Mouse (Mus musculus): ENCODE measurements around the gene Aff2.

The Aff2 gene

DNA sequence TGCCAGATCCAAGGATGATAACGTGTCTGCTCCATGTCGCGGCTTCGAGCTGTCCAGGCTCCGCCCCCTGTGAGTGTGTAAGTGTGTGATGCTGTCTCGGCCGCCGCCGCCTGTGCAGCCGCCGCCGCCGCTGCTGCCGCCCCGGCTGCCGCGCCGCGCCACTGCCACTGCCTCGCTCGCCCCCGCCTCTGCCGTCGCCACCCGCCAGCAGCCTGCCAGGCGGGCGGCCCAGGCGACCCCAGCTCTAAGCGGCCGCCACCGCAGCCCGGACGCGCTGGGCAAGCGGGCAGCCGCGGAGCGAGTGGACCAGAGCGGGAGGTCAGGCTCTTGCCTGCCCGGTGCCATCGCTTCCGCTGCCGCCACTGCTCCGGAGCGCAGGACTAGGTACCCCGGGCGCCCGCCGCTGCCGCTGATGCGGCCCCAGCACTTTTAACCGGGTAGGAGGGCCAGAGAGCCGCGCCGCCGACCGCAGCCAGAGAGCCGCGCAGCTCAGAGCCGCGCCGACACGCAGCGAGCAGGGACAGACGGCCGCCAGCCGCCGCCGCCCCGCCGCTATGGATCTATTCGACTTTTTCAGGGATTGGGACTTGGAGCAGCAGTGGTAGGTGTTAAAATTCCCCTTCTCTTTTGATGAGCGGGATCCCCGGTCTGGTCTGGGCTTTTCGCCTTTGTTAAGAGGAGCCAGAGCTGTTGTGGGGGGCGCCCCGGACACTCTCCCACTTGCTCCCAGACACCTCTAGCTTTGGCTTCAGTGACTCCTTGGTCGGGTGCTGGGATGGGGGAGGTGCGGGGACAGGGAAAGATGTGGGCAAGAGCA, at the start of gene Aff2:
Gene Aff2 (plus strand): TSS at position 57 of the 817 bp plus-strand sequence.
- peak; percentile 67 to 73 for DNase-seq

DNA sequence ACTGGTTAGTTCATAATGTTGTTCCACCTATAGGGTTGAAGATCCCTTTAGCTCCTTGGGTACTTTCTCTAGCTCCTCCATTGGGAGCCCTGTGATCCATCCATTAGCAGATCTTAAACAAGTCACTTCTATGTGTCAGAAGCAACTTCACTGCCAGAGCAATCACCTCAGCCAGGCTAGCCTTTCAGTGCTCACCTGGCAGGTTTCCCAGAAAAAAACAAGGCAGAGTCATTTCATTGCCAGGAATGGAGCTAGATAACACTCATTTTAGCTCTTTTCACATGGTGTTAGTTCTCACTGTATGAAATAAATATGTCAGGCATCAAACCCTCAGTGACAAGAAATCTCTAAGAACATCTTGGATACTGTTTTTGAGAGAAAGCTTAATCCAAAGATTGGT, 22.8 kb upstream of the Aff2 start:
- DNase-seq = peak; percentile 19 to 52

- DNase-seq = no peak
These were observed 4.5 kb upstream of the Aff2 start for GRCm38 (mm10) chrX:69355621-69356020.

DNA sequence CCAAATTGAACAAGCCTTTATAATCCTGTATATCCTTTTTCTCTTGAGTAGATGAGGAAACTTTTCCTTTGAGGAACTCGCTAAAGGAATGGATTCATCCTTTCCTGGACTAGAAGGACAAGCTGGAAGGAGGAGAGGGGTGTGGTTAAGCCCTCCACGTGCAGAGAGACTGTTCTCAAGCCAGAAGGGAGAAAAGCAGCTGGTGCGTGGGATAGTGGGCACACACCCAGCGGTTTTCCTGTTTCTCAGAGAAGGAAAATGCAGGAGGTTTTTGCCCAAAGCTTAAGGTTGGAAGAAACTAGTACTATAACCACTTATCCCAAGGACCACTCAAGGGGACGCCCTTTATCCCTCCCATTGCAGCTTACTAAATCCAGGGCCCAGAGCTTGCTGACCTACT, 734 bp upstream of the Aff2 start:
- peak; percentile 25 to 34 for DNase-seq

GRCm38 (mm10) chrX:69359885-69360237, 233 bp upstream of the Aff2 start:
- DNase-seq = no peak

DNA sequence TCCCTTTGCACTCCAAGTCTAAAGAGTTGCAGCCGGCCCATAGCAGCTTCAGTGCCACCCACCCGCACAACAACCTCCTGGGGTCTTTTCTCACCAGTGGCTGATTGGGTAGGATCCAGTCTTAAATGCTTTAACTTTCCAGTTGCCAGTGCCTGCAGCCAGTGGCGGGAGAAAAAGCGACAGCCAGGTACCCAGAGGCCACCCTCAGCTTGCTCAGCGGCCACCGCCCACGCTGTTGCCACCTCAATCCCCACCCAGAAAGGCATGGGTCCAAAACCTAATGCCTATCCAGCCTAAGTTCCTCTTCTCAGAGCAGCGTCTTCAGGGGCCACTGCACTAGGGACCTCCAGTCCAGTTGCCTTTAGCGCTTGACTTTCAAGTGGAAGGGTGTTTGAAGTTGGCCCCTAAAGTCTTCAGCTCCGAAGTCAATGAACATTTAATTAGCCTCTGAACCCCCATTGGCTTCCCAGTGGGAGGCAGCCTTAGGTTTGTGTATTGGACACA, 1.0 kb downstream of the Aff2 start:
- DNase-seq = peak; percentile 26 to 28

DNA sequence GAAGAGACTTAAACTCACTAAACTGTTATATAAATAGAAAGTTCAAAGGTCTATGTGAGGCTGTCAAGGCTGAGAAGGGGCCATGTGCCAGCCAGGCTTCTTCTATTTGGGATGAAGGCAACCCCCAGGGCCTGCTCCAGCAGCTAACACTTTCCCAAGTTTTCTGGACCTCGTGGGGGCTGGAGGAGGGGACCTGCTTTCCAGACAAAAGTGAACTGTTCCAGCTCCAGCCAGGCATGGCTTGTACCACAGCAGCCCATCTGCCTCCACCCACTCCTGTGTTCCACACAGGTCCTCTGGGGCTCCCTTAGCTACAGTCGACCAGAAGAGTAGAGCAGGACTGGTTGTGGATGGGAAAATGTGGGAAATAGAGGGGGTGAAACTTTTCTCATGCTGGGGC, 4.1 kb downstream of the Aff2 start:
- DNase-seq = peak in 1 of 2 experiments; percentile 8

DNA sequence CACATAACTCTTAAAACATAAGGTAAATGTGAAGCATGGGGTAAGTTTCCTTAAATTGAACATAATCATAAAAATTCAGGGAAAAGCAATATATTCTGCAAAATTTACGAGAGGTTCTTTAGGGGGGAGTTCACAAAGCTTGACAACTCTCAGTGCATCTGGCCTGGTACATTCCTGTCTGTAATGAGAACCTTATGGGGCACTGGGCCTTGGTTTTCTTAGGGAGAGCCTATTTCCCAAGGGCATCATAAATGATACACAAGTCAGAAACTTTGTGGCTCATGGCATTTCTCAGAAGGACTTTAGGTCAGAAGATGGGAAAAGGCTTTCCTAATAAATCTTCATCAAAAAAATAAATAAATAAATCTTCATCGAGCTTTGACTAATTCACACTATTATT, 13.2 kb downstream of the Aff2 start:
- no peak for DNase-seq

DNA sequence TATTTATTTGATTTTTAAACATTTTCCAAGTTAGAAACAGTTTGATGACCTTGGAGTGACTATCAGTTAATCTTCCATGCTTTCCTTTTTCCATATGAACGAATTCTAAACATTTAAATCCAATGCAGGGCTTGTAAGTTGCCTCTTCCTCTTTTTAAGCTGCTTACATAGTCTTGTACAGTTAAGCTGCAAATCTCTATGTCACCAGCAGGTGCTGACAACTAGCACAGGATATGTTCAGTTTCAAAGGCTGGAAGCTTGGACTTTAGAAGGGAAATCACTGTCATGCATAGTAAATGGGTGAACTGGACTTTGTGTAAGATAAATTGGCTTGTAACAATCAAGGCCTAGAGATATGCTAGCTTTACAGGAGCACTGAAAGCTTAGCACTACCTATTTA, 29.6 kb downstream of the Aff2 start:
- peak in 1 of 2 experiments; percentile 12 for DNase-seq

- DNase-seq = no peak
These were observed 54.9 kb downstream of the Aff2 start for GRCm38 (mm10) chrX:69415043-69415442.

DNA sequence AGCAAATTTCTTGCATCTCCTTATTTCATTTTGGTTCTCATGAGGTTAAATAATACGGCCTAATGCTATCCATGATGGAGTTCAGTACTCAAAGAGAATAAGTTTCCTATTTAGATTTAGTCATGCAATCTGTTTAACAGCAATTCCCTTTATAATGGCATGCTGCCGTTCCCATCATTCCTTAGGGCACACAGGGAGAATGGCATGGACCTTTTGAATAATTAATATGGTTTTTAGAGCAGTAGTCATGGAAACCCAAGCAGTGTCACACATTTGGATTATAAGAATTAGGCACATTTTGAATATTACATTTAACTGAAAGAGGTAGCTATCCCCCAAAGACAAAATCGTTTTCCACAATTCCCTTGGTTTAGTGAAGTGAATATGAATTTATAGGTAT, 78.3 kb downstream of the Aff2 start:
- DNase-seq = no peak

DNA sequence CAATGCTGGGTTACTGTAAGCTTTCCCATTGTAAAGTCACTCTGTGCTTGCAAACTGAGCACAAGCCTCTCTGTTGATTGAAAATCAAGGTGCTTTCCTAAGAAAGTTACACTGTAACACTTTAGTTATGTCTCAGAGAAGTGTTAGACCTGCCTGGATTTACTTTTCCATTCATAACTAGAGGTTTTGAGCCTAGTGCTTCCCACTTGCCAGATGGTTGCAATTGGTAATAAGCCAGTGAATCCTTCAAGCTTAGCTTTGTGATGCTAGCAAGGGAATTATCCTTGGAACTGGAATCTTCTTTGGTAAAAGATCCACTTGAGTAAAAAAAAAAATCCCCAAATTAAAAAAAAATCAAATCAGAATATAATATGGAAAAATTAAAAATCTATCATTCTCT, 81.8 kb downstream of the Aff2 start:
- DNase-seq = peak in 1 of 2 experiments; percentile 25

DNA sequence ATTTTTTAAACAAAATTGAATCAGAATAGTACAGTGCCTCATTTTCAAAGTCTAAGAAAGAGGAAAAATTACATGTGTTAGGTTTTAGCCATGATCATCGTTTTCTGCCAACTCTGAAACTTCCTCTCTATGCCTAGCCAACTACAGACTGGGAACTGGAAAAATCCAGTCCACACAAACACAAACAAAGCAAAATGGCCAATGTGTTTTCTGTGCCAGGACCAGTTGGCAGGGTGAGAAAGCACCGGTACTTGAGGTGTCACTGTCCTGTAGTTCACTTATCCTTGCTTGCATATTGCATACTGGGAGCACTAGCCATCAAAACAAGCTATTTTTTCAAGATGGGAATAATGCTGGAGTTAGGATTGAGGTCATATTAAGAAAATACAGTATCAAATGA, 100.8 kb downstream of the Aff2 start:
- peak in 1 of 2 experiments; percentile 40 for DNase-seq

GRCm38 (mm10) chrX:69502061-69502460, 142.0 kb downstream of the Aff2 start:
- DNase-seq = no peak

DNA sequence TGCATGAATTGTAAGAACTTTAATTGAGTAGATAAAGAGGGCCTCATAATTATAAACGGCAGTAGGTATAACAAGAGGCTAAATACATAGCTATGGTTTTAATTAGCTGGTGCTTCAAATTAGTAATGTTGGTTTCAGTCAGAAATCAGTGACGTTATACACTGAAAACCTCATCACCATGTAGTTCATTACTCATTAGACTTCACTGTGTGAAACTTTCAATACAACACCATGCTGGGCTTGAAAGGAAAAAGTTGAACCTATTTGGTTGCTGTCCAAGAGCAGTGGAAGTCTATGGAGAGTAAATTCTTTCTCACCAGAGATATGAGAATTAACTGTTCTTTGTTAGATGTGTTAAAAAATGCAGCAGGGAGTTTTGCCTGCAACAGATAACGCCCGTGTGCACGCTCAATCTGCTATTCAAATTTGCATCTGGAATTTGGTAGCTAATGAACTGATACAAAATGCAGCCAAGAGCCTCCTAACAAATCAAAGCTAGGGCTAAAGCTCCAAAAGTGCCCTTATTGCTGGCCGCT, 158.0 kb downstream of the Aff2 start:
- DNase-seq = no peak

- no peak for DNase-seq
These were observed 180.7 kb downstream of the Aff2 start for GRCm38 (mm10) chrX:69540811-69541210.

DNA sequence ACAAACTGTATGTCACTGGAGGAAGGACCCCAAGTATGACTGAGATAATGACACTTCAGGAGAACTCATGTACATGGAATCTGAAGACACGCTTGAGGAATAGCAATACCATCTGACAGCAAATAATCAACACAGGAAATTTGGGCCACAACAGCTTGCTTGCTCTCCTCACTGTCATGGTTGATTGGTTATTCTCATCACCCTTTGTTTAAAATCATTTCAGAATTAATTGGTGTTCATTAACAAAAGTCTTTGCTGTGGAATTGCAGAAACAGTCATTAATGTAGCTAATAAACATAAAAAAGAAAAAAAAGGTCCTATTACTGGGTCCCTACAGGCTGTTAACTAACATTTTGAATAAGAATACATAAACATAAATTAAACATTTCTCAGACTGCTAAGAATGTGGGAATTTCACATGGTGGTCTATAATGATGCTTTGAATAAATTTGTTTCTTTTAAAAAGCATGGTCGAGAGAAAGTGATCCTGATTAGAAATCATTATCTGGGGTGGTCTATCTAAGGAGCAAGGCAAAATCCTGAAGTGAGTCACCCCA, 219.9 kb downstream of the Aff2 start:
- DNase-seq = no peak

- DNase-seq = peak; percentile 65 to 72
These were observed 248.7 kb downstream of the Aff2 start for GRCm38 (mm10) chrX:69608793-69609192.

- DNase-seq = no peak
These were observed 302.9 kb downstream of the Aff2 start for GRCm38 (mm10) chrX:69663038-69663437.

DNA sequence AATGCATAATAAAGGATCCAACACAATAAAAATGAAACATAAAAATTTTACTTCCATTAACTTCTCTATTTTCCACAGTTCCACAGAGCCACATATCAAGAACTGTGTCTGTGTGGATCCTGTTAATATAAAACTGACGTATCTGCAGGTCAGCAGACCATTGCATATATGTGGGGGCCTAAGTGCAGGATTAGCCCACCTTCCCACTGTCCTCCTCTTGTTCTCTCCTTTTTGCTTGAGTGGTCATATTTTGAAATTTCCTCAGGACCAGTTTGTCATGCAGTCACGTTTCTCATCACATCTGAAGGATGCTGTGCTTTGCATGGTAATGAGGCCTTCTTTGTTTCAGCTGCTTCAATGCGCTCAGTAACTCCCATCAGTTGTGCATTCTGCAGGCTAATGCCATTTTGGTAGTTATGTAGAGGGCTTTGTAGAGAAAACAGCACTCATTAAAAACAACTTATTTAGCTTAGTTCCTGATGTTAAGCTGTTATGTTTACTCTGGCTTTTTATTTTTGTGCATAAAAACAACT, 306.1 kb downstream of the Aff2 start:
- no peak for DNase-seq

DNA sequence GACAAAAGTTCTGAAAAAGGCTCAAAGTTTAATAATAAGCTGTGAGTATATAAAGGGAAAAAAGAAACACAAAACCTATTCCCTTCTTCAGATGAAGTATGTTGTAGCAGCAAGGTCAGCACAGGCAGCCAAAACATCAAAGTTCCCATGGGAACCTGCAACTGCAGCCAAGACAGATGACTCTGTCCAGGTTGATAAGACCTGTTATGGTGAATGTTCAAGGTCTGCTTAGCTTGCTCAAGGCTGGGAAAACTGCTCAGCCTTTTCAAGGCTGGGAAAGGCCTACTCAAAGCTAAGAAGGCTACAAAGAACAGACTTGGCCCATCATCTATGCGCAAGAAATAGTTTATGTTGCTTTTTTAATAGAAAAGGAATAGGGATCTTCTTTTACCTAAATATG, 315.6 kb downstream of the Aff2 start:
- DNase-seq = no peak

DNA sequence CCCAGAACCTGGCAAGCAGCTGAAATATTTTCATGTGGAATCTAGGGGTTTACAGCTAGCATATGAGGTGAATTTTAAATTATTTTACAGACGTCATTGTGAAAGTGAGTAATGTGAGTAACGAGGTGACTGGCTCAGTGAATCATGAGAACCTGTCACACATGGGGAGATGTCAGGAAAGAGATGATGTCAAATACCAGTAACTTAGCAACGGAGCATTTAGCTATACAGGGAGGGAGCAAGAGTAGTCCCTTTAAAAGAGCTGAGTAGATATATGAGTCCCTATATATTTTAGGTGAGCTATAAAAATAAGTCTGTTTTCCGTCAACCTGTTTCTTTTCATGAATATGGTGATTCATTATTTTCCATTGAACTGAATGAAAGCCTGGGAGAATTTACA, 338.7 kb downstream of the Aff2 start:
- DNase-seq = no peak

DNA sequence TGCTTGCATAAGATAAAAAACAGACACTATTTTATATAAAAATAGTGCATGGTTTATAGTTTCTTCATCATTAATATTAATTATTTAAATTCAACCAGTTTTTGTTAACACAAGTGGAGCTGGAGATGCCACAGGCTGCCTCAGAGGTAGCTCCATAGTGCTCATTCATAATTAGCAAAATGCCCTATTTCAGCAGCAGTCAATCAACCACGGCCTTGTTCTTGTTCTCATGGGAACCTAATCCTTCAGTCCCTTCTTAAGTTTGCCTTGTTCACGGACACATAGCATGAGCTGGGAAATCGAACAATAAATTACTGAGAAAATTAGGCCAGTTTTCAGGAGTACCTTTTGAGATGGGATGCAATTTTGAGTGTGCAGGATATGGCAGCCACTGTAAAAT, 378.9 kb downstream of the Aff2 start:
- no peak for DNase-seq

Data from cerebellum, postnatal 25 days (tissue).